Mouse (Mus musculus): ENCODE measurements around the gene Nagk. TPM values are rescaled to one million over a fixed set of nuclear protein-coding genes. Genes with fewer than 3 reads are reported as not detected.
A peak's percentile ranks its signal among the peaks of the same experiment; 100 is the strongest.
"Not testable (repeated sequence)": the region's sequence is repeated elsewhere in the genome, so short reads cannot be mapped to it uniquely, and the experiment has no call there.

Gene Nagk
- polyA plus RNA-seq, 1 experiment from 2014 or later: 43.4 TPM

DNA sequence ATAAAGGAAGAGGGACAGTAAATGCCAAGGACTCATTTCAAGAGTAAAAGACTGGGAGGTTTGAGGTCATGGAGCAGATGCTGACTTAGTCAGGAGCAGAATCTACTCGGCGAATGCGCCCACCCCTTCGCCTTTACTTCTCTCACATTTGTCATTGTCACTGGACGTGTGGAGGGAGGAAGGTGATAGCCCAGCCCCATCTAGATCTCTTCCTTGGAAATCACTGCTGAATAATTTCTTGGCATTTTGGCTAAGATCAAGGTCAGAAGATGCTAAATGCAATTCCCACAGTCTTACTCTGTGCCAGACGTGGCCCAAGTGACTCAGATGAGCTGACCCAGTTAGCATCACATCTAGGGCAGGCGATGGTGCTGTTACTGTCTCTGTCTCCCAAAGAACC, 16.5 kb upstream of the Nagk start:
- H3K36me3 ChIP-seq: peaks cover 5% of the 10 kb centered on the region

DNA sequence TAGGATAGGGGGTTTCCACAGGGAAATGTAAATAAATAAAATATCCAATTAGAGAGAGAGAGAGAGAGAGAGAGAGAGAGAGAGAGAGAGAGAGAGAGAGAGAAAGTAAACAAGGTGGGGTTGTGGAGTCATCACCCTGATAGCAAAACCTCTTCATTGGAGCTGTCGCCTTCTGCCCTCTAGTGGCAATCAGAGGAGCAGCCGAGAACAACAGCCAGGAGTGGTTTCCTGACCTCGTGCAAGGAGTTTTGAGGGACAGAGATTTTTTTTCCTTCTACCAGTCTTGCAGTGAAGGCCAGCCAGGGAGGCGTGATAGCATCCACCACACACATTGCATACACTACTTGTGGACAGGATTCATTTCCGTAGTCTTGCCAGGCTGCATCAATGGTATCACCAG, 15.8 kb upstream of the Nagk start:
- no peaks in the 10 kb centered on the region for H3K27me3 ChIP-seq (ENCODE audit: insufficient read depth, poor library complexity, severe bottlenecking)
- no peaks in the 10 kb centered on the region for H3K36me3 ChIP-seq
- WGBS: 7% methylated on average over 5 of the region's 5 CpGs
- no peak overlapping the region for H3K27ac ChIP-seq
- H3K4me3 ChIP-seq: no peak overlapping the region
- H3K9me3 ChIP-seq: no peaks in the 10 kb centered on the region
- H3K4me1 ChIP-seq (replicated peaks): peaks cover 20% of the 10 kb centered on the region
- DNase-seq (ENCODE audit: low spot score): peak; percentile 54

More for the DNA sequence above, 16.5 kb upstream of the Nagk start:
- no peak overlapping the region for H3K27ac ChIP-seq
- H3K9me3 ChIP-seq: no peaks in the 10 kb centered on the region
- H3K27me3 ChIP-seq (ENCODE audit: insufficient read depth, poor library complexity, severe bottlenecking): no peaks in the 10 kb centered on the region
- H3K4me3 ChIP-seq: no peak overlapping the region
- WGBS: 82% methylated on average over 7 of the region's 7 CpGs
- H3K4me1 ChIP-seq (replicated peaks): peaks cover 27% of the 10 kb centered on the region
- no peak for DNase-seq (ENCODE audit: low spot score)

DNA sequence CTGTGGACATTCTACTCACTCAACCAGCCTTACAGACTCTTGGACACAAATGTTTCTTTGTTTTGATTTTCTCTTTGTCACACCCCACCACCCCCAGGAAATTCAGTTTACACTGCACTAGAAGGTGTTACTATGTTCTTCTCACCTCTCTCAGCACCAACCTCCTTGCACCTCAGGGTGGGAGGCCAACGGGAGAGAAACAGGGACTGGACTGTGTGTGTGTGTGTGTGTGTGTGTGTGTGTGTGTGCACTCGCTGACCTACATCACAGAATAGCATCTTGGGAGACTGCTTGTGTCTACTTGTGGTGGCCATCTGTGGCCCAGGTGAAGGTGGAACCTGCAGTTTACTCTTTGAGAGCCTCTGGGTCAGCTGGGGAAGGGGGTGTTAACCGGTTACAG, 8.4 kb upstream of the Nagk start:
- 0 out of 2 replicates have a peak, but pooled peaks cover 3% of the 10 kb centered on the region for H3K27me3 ChIP-seq (ENCODE audit: insufficient read depth, poor library complexity, severe bottlenecking)
- peaks cover 6% of the 10 kb centered on the region for H3K4me1 ChIP-seq (replicated peaks)
- no peak for DNase-seq (ENCODE audit: low spot score)
- no peaks in the 10 kb centered on the region for H3K9me3 ChIP-seq
- 74% methylated on average over 3 of the region's 3 CpGs for WGBS
- H3K36me3 ChIP-seq: no peaks in the 10 kb centered on the region
- no peak overlapping the region for H3K27ac ChIP-seq
- no peak overlapping the region for H3K4me3 ChIP-seq

DNA sequence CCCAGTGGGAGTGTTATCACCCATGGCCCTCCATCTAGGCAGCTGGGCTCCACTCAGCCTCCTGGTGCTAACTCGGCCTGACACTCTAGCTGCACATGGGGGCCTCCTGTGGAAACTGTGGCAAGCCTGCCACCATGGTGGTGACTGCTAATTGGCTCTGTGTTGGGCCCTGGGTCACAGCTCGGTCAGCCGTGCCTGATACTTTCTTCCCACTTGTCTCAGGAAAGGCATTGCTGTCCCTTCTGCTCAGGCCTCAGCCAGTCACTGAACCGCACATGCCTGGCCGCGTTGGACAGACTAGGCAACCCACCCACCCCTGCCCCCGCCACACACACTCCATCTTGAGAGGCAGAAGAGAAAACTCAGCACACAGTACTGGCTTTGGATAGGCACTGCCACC, 6.2 kb upstream of the Nagk start:
- H3K4me3 ChIP-seq: no peak overlapping the region
- H3K36me3 ChIP-seq: no peaks in the 10 kb centered on the region
- 70% methylated on average over 7 of the region's 7 CpGs for WGBS
- peak overlapping the region; percentile 40; the same call in 1 of the 2 replicates for H3K27ac ChIP-seq
- H3K9me3 ChIP-seq: no peaks in the 10 kb centered on the region
- H3K27me3 ChIP-seq (ENCODE audit: insufficient read depth, poor library complexity, severe bottlenecking): 0 out of 2 replicates have a peak, but pooled peaks cover 3% of the 10 kb centered on the region
- no peak for DNase-seq (ENCODE audit: low spot score)
- peaks cover 6% of the 10 kb centered on the region for H3K4me1 ChIP-seq (replicated peaks)

DNA sequence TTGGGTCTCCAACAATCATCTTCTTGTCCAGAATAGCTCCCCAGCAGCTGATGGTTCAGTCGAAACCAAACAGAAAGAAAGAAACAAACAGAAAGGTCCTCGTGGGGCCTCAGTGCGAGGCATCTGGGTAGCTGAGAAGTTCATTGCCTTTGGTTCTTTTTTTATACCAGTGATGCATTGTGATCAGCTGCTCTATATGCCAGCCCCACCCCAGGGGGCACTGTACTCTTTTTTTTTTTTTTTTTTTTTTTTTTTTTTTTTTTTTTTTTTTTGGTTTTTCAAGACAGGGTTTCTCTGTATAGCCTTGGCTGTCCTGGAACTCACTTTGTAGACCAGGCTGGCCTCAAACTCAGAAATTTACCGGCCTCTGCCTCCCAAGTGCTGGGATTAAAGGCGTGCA, 4.2 kb upstream of the Nagk start:
- WGBS: 85% methylated on average over 5 of the region's 5 CpGs
- not testable (repeated sequence) for H3K27ac ChIP-seq; H3K27me3 ChIP-seq (ENCODE audit: insufficient read depth, poor library complexity, severe bottlenecking); H3K36me3 ChIP-seq; H3K4me3 ChIP-seq; DNase-seq (ENCODE audit: low spot score); H3K9me3 ChIP-seq
- peaks cover 18% of the 10 kb centered on the region for H3K4me1 ChIP-seq (replicated peaks)

DNA sequence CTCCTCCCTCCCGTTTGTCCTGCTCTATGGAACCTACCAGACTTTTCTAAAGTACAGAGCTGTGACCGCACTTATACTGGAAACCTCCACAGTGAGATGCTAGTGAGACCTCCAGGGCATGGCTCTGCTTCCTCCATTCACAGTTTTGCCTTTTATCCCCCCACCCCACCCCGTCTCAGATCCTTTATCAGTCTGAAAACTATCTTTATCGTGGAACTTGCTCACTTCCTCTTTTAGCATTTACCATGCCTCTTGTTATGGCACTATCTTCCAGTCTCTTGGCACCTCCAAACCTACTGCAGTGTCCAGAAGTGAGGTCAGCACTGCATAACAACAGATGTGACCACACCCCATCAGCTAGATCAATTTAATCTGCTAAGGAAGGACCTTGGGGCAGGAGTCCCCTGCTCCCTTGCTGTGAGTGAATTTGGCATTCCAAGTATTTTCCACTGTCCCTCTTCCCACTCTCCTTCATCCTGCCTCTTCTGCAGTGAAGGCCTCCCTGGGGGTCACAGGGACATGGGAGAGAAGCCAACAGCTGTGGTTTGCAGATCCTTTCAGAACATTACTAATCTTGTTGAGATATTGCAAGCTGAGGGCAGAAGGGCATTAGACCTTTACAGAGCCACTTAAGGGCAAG, 3.4 kb upstream of the Nagk start:
- H3K36me3 ChIP-seq: no peaks in the 10 kb centered on the region
- H3K4me1 ChIP-seq (replicated peaks): peaks cover 21% of the 10 kb centered on the region
- H3K27me3 ChIP-seq (ENCODE audit: insufficient read depth, poor library complexity, severe bottlenecking): peaks cover 3% of the 10 kb centered on the region; the same call in 1 of the 2 replicates
- H3K27ac ChIP-seq: no peak overlapping the region
- no peak overlapping the region for H3K4me3 ChIP-seq
- DNase-seq (ENCODE audit: low spot score): no peak
- 74% methylated on average over 4 of the region's 4 CpGs for WGBS
- H3K9me3 ChIP-seq: no peaks in the 10 kb centered on the region

DNA sequence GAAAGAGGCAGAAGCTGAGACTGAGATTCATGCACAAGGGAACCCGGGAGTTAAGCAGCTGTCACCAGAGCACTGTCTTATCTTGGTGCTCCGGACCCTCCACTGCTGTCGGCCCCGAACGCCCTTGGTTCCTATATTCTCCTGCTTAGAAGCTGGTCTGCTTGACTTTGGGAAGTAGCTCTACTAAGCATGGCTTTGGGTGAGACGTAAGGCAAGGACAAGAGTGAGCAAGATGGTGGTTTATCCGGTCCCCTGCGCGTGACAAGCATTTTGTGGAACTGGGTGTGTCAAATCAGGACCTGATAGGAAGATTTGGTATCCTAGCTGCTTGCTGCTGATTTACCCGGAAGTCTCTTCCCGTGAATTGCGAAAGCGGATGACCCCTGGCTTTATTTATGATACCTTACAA, 714 bp downstream of the Nagk start:
- peak overlapping the region; percentile 95 for H3K27ac ChIP-seq
- no peaks in the 10 kb centered on the region for H3K9me3 ChIP-seq
- WGBS: 19% methylated on average over 13 of the region's 13 CpGs
- H3K36me3 ChIP-seq: peaks cover 13% of the 10 kb centered on the region; the same call in 1 of the 2 replicates
- H3K4me3 ChIP-seq: peak overlapping the region; percentile 82
- DNase-seq (ENCODE audit: low spot score): no peak
- H3K4me1 ChIP-seq (replicated peaks): peaks cover 15% of the 10 kb centered on the region
- H3K27me3 ChIP-seq (ENCODE audit: insufficient read depth, poor library complexity, severe bottlenecking): peaks cover 3% of the 10 kb centered on the region; the same call in 1 of the 2 replicates

DNA sequence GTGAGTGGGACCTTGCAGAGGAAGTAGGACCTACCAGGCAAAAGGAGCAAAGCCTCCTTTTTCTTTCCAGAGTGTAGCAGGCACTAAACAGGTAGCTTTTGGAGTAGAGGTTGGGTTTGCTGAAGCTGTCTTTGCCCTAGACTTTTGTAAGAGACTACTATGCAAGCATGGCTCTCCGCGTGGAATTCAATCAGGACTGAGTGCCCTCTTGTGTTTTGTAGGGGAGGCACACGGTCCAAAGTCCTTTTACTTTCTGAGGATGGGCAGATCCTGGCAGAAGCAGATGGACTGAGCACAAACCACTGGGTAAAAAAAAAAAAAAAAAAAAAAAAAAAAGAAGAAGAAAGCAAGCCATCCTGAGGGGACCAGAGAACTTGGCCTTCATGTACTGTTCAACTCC, 1.9 kb downstream of the Nagk start:
- DNase-seq (ENCODE audit: low spot score): no peak
- Histone ChIP-seq H3K27ac (no peak overlapping the region), H3K36me3 (peaks cover 25% of the 10 kb centered on the region), H3K4me3 (no peak overlapping the region), H3K9me3 (no peaks in the 10 kb centered on the region), H3K27me3 (ENCODE audit: insufficient read depth, poor library complexity, severe bottlenecking) (no peaks in the 10 kb centered on the region; the same call in 1 of the 2 replicates), H3K4me1 (replicated peaks) (peaks cover 15% of the 10 kb centered on the region)
- 62% methylated on average over 3 of the region's 3 CpGs for WGBS

DNA sequence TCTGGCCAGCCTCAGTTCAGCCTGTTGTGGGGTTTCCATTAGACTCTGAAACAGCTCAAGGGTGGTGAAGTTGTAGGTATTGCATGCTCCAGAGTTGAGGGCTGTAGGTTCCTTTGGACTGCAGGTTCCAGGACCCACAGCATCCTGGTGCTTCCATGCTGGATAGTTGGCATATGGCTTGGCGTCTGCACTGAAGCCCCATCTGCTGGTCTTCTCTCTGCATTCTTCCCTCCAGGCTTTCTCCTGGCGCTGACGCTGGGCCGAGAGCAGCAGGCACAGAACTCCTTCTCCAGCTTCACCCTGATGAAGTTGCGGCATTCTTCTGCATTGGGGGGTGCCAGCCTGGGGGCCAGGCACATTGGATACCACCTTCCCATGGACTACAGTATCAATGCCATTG, 7.3 kb downstream of the Nagk start:
- peaks cover 64% of the 10 kb centered on the region for H3K36me3 ChIP-seq
- H3K4me1 ChIP-seq (replicated peaks): no peaks in the 10 kb centered on the region; the same call in 1 of the 2 replicates
- H3K9me3 ChIP-seq: no peaks in the 10 kb centered on the region
- no peak overlapping the region for H3K27ac ChIP-seq
- 95% methylated on average over 5 of the region's 5 CpGs for WGBS
- no peak overlapping the region for H3K4me3 ChIP-seq
- DNase-seq (ENCODE audit: low spot score): no peak
- no peaks in the 10 kb centered on the region; the same call in 1 of the 2 replicates for H3K27me3 ChIP-seq (ENCODE audit: insufficient read depth, poor library complexity, severe bottlenecking)

DNA sequence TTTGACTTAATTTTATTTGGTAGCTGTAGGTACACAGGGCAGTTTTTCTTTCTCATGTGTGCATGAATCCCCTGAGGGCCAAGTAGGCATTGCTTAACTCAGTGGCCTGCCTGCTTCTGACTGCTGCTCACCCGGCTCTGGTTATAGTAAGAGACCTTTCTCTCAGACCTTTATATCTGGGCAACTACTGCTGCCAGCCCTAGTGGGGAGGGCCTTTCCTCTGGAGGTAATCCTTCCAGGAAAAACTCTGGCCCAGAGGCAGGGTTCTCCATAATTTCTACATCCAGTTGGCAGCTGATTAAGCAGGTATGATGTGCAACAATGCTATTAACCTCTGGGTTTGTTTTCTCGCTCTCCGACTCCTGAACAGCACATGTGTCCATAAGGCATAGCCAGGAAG, 8.1 kb downstream of the Nagk start:
- Histone ChIP-seq H3K4me1 (replicated peaks) (no peaks in the 10 kb centered on the region), H3K9me3 (no peaks in the 10 kb centered on the region), H3K27me3 (ENCODE audit: insufficient read depth, poor library complexity, severe bottlenecking) (no peaks in the 10 kb centered on the region), H3K27ac (no peak overlapping the region), H3K36me3 (peaks cover 72% of the 10 kb centered on the region), H3K4me3 (no peak overlapping the region)
- whole genome bisulfite sequencing: 89% methylated on average over 3 of the region's 3 CpGs
- DNase-seq (ENCODE audit: low spot score): no peak

DNA sequence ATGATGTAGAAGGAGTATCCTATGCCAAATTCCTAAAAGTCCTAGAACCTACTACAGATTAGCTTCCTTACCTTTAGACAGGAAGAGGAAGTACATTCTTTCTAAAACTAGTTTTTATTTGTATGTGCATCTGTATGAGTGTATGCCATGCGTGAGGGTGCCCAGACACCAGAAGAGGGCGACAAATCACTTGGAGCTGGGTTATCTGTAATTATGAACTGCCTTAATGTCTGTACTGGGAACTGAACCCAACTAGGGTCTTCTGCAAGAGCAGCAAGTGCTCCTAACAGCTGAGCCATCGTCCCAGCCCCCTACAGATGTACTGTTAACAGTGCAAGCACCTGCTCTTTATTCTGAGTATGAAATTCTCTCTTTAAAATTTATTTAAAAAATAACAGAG, 21.0 kb downstream of the Nagk start:
- WGBS: 93% methylated on average over 3 of the region's 3 CpGs
- peaks cover 9% of the 10 kb centered on the region; the same call in 1 of the 2 replicates for H3K9me3 ChIP-seq
- DNase-seq (ENCODE audit: low spot score): no peak
- no peaks in the 10 kb centered on the region for H3K4me1 ChIP-seq (replicated peaks)
- H3K36me3 ChIP-seq: peaks cover 80% of the 10 kb centered on the region
- H3K27me3 ChIP-seq (ENCODE audit: insufficient read depth, poor library complexity, severe bottlenecking): no peaks in the 10 kb centered on the region
- no peak overlapping the region for H3K4me3 ChIP-seq
- no peak overlapping the region for H3K27ac ChIP-seq

DNA sequence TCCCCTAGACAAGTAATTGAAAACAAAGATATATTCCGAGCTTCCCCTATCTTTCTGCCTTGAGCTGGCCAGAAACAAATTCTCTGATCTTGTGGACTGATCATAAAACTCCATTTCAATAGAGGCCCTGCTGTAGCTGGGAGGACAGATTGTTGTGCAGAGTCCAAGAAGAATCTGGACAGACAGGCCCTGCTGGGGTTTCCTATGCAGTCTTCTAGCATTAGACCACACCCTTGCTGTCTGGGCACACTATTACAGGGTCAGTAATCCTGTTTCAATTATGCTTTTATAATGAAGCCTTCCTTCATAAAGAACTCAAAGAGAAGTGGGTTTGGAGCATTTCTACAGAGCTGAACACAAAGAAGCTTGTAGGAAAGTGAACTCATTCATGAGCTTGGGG, 24.2 kb downstream of the Nagk start:
- Histone ChIP-seq H3K27ac (no peak overlapping the region), H3K4me3 (no peak overlapping the region), H3K9me3 (peaks cover 9% of the 10 kb centered on the region; the same call in 1 of the 2 replicates), H3K27me3 (ENCODE audit: insufficient read depth, poor library complexity, severe bottlenecking) (no peaks in the 10 kb centered on the region), H3K36me3 (peaks cover 49% of the 10 kb centered on the region), H3K4me1 (replicated peaks) (no peaks in the 10 kb centered on the region)
- DNase-seq (ENCODE audit: low spot score): no peak
- WGBS: 86% methylated on average over 1 of the region's 1 CpGs

DNA sequence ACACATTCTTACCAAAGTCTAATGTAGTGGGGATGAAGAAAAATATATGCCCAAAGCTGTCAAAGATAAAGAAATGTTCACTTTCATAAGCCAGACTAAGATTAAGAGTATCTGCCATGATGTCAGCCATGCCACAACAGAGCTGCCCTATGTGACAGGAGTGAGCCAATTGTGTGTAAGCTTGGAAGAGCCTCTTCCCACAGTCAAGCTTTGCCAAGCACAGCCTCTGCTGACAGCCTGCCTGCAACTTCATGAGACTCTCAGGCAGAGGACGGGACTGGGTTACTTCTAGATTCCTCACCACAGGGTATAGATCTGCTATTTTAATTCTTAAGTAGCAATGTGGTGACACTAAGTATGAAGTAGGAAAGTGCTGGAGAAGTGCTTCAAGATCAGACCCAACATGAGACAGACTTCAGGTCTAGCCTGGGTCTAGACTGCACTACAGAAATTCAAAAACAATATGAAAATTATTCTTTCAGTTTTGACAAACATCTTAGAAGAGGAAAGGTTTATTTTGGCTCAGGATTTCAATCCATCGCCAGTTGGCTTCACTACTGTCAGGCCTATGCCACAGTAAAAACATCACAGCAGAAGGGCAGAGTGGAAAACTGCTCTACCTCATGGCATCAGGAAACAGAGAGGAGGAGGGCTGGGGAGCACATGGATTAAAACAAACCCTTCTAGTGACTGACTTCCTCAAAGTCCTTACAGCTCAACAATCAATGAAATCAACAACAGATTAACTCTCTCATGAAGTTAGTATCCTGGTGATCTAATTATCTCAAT, 26.1 kb downstream of the Nagk start:
- Histone ChIP-seq H3K27ac (no peak overlapping the region), H3K27me3 (ENCODE audit: insufficient read depth, poor library complexity, severe bottlenecking) (no peaks in the 10 kb centered on the region), H3K4me1 (replicated peaks) (no peaks in the 10 kb centered on the region), H3K9me3 (peaks cover 6% of the 10 kb centered on the region; the same call in 1 of the 2 replicates), H3K4me3 (no peak overlapping the region), H3K36me3 (peaks cover 30% of the 10 kb centered on the region)
- no peak for DNase-seq (ENCODE audit: low spot score)
- WGBS: 86% methylated on average over 2 of the region's 2 CpGs
